Comparison of ENCODE assay signal across 8 mouse cellular contexts in genomic region chr17:84083307-84084263, GRCm38 (mm10).
DNase-seq lines count a peak whose midpoint lies in the region; ATAC-seq and TF ChIP-seq lines count a peak whose summit lies in the region.

No protein-coding gene starts in this region.

- peak overlapping the region; percentile 56 for H3K27ac ChIP-seq in small intestine, adult 2 months (ENCODE audit: insufficient read depth, low read depth, low read length)

- peak; percentile 41 to 84 for DNase-seq in adrenal gland, adult (ENCODE audit: inconsistent age in 2 of 2, low spot score in 1 of 2)
- no peak for DNase-seq in adrenal gland, postnatal 4 days (ENCODE audit: low spot score in 2 of 2)
- peak; percentile 86 to 88 for DNase-seq in heart, adult 9 months (ENCODE audit: low spot score in 2 of 2)
- peak; percentile 64 for DNase-seq in kidney, postnatal 14 days
- DNase-seq in frontal cortex, postnatal 14 days (ENCODE audit: low spot score in 2 of 2): no peak
- no peak for DNase-seq in frontal cortex, postnatal 36 days (ENCODE audit: low spot score in 2 of 2)

- peaks cover 21% of the 10 kb centered on the region for H3K4me1 ChIP-seq in small intestine, adult 2 months (ENCODE audit: control insufficient read depth, insufficient read depth, insufficient read length, low read length)

- no peaks in the 10 kb centered on the region for H3K27me3 ChIP-seq in small intestine, adult 2 months (ENCODE audit: control insufficient read depth, insufficient read depth, low read length)

- WGBS in small intestine, adult 2 months: 56% methylated on average over 16 of the region's 16 CpGs

- peak; percentile 40 for ATAC-seq in activated CD4-positive, CD25-positive, alpha-beta regulatory T cell, adult 4 months

- no peaks in the 10 kb centered on the region for H3K36me3 ChIP-seq in small intestine, adult 2 months (ENCODE audit: control insufficient read depth, insufficient read depth, low read length)

- no peak for TF ChIP-seq POLR2A in small intestine, adult 2 months (IDR thresholded peaks at IDR 0.05; ENCODE audit: low read depth, low read length)

- TF ChIP-seq CTCF in small intestine, adult 2 months (IDR thresholded peaks at IDR 0.05; ENCODE audit: extremely low read depth, insufficient read length, insufficient replicate concordance, low read depth, low read length): 0 out of 2 replicates have a peak, but pooled peaks have one; percentile 10

- peak overlapping the region; percentile 2; the same call in 1 of the 2 replicates for H3K4me3 ChIP-seq in small intestine, adult 2 months (ENCODE audit: low read depth, low read length)

Comparison
In these comparisons a context has a peak if more than half of its experiments do, and no peak if none do; other contexts are left out.
1. DNase-seq: peak in adrenal gland, adult (2 of 2), heart, adult 9 months (2 of 2) and kidney, postnatal 14 days (single experiment); none in adrenal gland, postnatal 4 days (0 of 2), frontal cortex, postnatal 14 days (0 of 2) and frontal cortex, postnatal 36 days (0 of 2).